Mouse (Mus musculus): ENCODE results near the gene Lcmt2. TPM values are rescaled to one million over a fixed set of nuclear protein-coding genes. Genes with fewer than 3 reads are reported as not detected.
A peak's percentile ranks its signal among the peaks of the same experiment; 100 is the strongest.
"Not testable (repeated sequence)": the region's sequence is repeated elsewhere in the genome, so short reads cannot be mapped to it uniquely, and the experiment has no call there.

The Lcmt2 gene
- total RNA-seq, 2 experiments from 2014 or later, result 9.7 to 12.8 TPM

GRCm38 (mm10) chr2:121126302-121126701 is 14.2 kb downstream of the Lcmt2 start:
- not testable (repeated sequence) for ATAC-seq (replicated peaks; ENCODE audit: poor library complexity)

- no peak for ATAC-seq (replicated peaks; ENCODE audit: poor library complexity)
Measured at GRCm38 (mm10) chr2:121119260-121119659, 21.2 kb downstream of the Lcmt2 start.

- no peak for ATAC-seq (replicated peaks; ENCODE audit: poor library complexity)
Measured at GRCm38 (mm10) chr2:121115418-121115817, 25.0 kb downstream of the Lcmt2 start.

DNA sequence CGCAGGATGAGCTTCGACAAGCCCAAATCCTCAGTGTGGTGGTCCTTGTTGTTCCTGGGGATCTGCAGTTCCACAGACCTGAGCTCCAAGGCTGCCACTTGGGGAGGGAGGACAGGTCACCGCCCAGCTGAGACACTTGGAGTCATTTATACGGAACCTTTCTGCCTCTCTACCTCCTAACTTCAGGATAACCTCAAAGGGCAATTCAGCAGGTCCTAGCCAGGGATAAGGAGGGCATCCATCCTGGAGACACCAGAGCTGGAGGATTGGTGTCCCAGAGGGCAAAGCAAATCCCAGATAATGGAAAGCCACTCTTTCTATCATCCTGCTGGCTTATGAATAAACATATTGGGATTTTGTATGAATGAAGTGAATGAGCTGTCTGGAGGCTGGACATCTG is 30.8 kb downstream of the Lcmt2 start, which contains the start of gene Tgm7:
Gene Tgm7, minus strand, starts transcription at position 101 of the 400 bp plus-strand sequence.
- ATAC-seq (replicated peaks; ENCODE audit: poor library complexity), result no peak

GRCm38 (mm10) chr2:121105940-121106339 is 34.5 kb downstream of the Lcmt2 start:
- ATAC-seq (replicated peaks; ENCODE audit: poor library complexity), result 0 out of 2 replicates have a peak, but pooled peaks have one; percentile 37

- peak; percentile 88 for ATAC-seq (replicated peaks; ENCODE audit: poor library complexity)
Measured at GRCm38 (mm10) chr2:121102051-121102450, 38.4 kb downstream of the Lcmt2 start.

DNA sequence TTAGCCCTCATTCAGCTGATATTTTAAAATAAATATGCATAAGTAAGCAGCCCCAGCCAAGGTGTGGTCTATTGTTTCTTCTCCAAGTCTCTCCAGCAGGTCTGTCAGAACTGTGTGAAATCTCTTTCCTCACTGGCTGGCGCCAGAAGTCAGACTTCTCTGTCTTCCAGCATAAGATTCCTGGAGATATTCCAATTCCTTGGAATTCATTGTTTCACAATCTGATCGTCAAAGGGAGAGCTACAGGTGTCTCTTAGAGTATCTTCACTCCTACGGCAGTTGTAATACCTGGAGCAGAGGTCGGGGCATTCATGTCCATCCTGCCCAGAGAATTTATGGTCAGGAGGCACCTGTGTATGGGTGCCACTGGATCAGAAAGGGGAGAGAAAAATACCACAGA is 50.7 kb downstream of the Lcmt2 start:
- ATAC-seq (replicated peaks; ENCODE audit: poor library complexity), result no peak

DNA sequence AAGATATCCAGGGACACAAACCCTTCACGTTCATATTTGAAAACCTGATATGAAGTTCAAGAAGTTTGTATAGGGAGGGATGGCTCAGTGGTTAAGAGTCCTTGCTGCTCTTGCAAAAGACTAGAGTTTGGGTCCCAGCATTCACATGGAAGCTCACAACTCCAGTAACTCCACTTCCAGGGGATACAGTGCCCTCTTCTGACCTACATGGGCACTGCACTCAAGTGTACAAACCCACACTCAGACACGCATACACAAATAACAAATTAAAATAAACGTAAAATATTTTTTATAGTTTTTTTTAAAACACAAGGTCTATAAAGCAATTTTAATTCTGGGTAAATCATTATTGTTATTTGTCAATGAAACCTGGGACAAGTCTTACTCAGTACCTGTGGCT is 51.9 kb downstream of the Lcmt2 start:
- ATAC-seq (replicated peaks; ENCODE audit: poor library complexity), result no peak

DNA sequence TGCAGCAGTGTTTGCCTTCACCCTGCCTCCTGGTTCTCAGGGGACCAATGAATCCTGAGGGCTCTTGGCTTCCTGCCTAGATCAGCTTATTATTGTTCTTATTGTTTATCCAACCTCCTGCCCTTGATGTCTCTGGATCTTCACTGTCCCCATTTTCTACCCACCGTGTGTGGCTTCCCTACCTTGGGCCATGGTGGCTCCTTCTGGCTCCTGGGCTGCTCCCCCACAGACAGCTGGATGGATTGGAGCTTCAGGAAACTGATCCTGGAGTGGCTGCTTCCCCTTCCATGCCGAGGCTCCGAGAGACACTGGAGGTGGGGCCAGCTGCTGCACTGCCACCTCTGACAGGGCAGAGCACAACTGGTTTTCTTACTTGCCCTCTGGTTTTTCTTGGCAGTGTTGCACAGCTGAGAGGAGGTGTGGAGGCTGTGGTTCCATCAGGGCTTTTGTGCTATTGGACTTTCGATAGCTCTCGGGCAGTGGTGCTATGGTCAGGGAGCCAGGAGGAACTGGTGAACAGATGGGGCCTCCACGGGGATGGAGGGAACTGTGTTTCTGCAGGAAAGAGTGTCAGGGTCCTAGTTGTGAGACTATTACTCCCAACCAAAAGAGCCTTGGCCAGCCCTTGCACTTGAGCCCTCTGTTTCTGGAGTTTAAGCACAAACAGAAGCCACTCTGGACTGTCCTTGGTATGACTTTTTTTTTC is 54.8 kb downstream of the Lcmt2 start, which contains the start of gene Tgm5:
Gene Tgm5, minus strand, starts transcription at position 362 of the 706 bp plus-strand sequence.
- no peak for ATAC-seq (replicated peaks; ENCODE audit: poor library complexity)

DNA sequence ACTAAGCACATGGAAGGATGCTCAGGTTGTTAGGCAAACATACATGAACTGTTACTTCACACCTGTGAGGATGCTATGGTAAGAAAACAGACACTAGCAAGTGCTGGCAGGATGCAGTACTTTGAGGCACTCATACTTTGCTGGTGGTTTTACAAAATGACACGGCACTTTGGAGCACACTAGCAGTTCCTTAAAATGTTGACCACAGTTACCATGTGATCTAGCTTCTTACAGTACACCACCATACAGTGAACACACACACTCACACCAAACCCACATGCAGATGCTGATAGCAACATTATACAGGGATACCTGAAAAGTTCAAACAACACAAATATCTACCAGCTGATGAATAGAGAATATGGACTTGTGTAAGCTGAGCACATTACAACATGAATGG is 57.8 kb downstream of the Lcmt2 start:
- peak; percentile 97 for ATAC-seq (replicated peaks; ENCODE audit: poor library complexity)

Other genes with a start within 250 kb of the Lcmt2 start
- gene Ubr1, start 169.9 kb downstream of the Lcmt2 start, total RNA-seq (2015), result 24.7 and 27.1 TPM in 2 replicates
- gene Ubr1, start 169.9 kb downstream of the Lcmt2 start, total RNA-seq (2017), result 21.1 and 28.5 TPM in 2 replicates
- gene Tmem62, start 163.6 kb downstream of the Lcmt2 start, total RNA-seq (2015), result 4.2 and 4.3 TPM in 2 replicates
- 6.4 and 12.4 TPM in 2 replicates for gene Tmem62, start 163.6 kb downstream of the Lcmt2 start, total RNA-seq (2017)
- gene Ccndbp1, start 132.2 kb downstream of the Lcmt2 start, total RNA-seq (2015), result 44.2 and 50.1 TPM in 2 replicates
- gene Ccndbp1, start 132.2 kb downstream of the Lcmt2 start, total RNA-seq (2017), result 33.5 and 38.1 TPM in 2 replicates
- gene Epb42, start 103.6 kb downstream of the Lcmt2 start, total RNA-seq (2015), result 1.7 and 2.4 TPM in 2 replicates
- 1.4 and 4.2 TPM in 2 replicates for gene Epb42, start 103.6 kb downstream of the Lcmt2 start, total RNA-seq (2017)
- not detected in 2 replicates for gene Tgm5, start 54.8 kb downstream of the Lcmt2 start, total RNA-seq (2015)
- gene Tgm5, start 54.8 kb downstream of the Lcmt2 start, total RNA-seq (2017), result not detected in 2 replicates
- not detected in 2 replicates for gene Tgm7, start 30.9 kb downstream of the Lcmt2 start, total RNA-seq (2015)
- gene Tgm7, start 30.9 kb downstream of the Lcmt2 start, total RNA-seq (2017), result not detected in 2 replicates
- gene Adal, start 225 bp downstream of the Lcmt2 start, total RNA-seq (2015), result 12.2 and 12.4 TPM in 2 replicates
- gene Adal, start 225 bp downstream of the Lcmt2 start, total RNA-seq (2017), result 10.6 and 15.4 TPM in 2 replicates
- gene Tubgcp4, start 30.0 kb upstream of the Lcmt2 start, total RNA-seq (2015), result 36.4 and 38.9 TPM in 2 replicates
- gene Tubgcp4, start 30.0 kb upstream of the Lcmt2 start, total RNA-seq (2017), result 28.8 and 39.3 TPM in 2 replicates
- 18.8 and 21.2 TPM in 2 replicates for gene Zscan29, start 30.5 kb upstream of the Lcmt2 start, total RNA-seq (2015)
- 18.7 and 25.4 TPM in 2 replicates for gene Zscan29, start 30.5 kb upstream of the Lcmt2 start, total RNA-seq (2017)
- gene Trp53bp1, start 130.8 kb upstream of the Lcmt2 start, total RNA-seq (2015), result 17.9 and 21.5 TPM in 2 replicates
- gene Trp53bp1, start 130.8 kb upstream of the Lcmt2 start, total RNA-seq (2017), result 35.9 and 36.2 TPM in 2 replicates
- 0.10 TPM in 1 of 2 replicates, not detected in the other for gene Map1a, start 148.9 kb upstream of the Lcmt2 start, total RNA-seq (2015)
- not detected in 2 replicates for gene Map1a, start 148.9 kb upstream of the Lcmt2 start, total RNA-seq (2017)
- 4.5 and 4.6 TPM in 2 replicates for gene Ppip5k1, start 214.7 kb upstream of the Lcmt2 start, total RNA-seq (2015)
- gene Ppip5k1, start 214.7 kb upstream of the Lcmt2 start, total RNA-seq (2017), result 8.3 and 11.3 TPM in 2 replicates
- not detected in 2 replicates for gene Ckmt1, start 217.1 kb upstream of the Lcmt2 start, total RNA-seq (2015)
- gene Ckmt1, start 217.1 kb upstream of the Lcmt2 start, total RNA-seq (2017), result not detected in 2 replicates
- not detected in 2 replicates for gene Strc, start 246.5 kb upstream of the Lcmt2 start, total RNA-seq (2015)
- not detected in 2 replicates for gene Strc, start 246.5 kb upstream of the Lcmt2 start, total RNA-seq (2017)

Measured in megakaryocyte progenitor cell, adult 5-6 weeks (primary cell).